ENCODE assay signal across 8 mouse cellular contexts in genomic region chr9:20959430-20959938, GRCm38 (mm10). TPM values are rescaled to one million over a fixed set of nuclear protein-coding genes. Genes with fewer than 3 reads are reported as not detected.
DNase-seq lines count a peak whose midpoint lies in the region; ATAC-seq and TF ChIP-seq lines count a peak whose summit lies in the region.

Dnmt1 (minus strand) TSS chr9:20959888.

- DNase-seq in spleen, adult 2 months (ENCODE audit: low read depth in 1 of 2, low spot score in 2 of 2): no peak
- no peak for DNase-seq in spleen, postnatal 36 days (ENCODE audit: low spot score in 2 of 2)
- DNase-seq in heart, postnatal 4 days: no peak
- no peak for DNase-seq in limb, embryonic 14.5 days (ENCODE audit: low spot score)
- DNase-seq in cerebellum, postnatal 36 days: no peak
- DNase-seq in kidney, postnatal 14 days: no peak

- H3K9me3 ChIP-seq in embryonic facial prominence, embryonic 15.5 days (replicated peaks): no peaks in the 10 kb centered on the region
- H3K9me3 ChIP-seq in limb, embryonic 14.5 days (ENCODE audit: control insufficient read depth, low read length): no peaks in the 10 kb centered on the region
- H3K9me3 ChIP-seq in stomach, embryonic 14.5 days (ENCODE audit: control insufficient read depth, low read depth, low read length): no peaks in the 10 kb centered on the region

- no peak within 1 kb of the TSS for H3K4me2 ChIP-seq in embryonic facial prominence, embryonic 15.5 days (replicated peaks)
- H3K4me2 ChIP-seq in limb, embryonic 14.5 days (replicated peaks; ENCODE audit: low read depth, low read length, severe bottlenecking): no peak within 1 kb of the TSS
- H3K4me2 ChIP-seq in stomach, embryonic 14.5 days (replicated peaks; ENCODE audit: low read depth, low read length): no peak within 1 kb of the TSS

- WGBS in spleen, adult 2 months: 94% methylated on average over 2 of the region's 2 CpGs
- 88% methylated on average over 2 of the region's 2 CpGs for WGBS in embryonic facial prominence, embryonic 15.5 days
- WGBS in limb, embryonic 14.5 days: 81% methylated on average over 2 of the region's 2 CpGs
- 91% methylated on average over 2 of the region's 2 CpGs for WGBS in stomach, embryonic 14.5 days

- no peak for TF ChIP-seq CTCF in spleen, adult 2 months (IDR thresholded peaks at IDR 0.05; ENCODE audit: extremely low read depth, insufficient read depth, insufficient read length, insufficient replicate concordance)

- no peaks in the 10 kb centered on the region for H3K4me1 ChIP-seq in spleen, adult 2 months (ENCODE audit: control insufficient read depth, insufficient read depth, insufficient read length)
- no peaks in the 10 kb centered on the region for H3K4me1 ChIP-seq in embryonic facial prominence, embryonic 15.5 days
- no peaks in the 10 kb centered on the region for H3K4me1 ChIP-seq in limb, embryonic 14.5 days (ENCODE audit: control insufficient read depth, insufficient read depth, low read length)
- no peaks in the 10 kb centered on the region for H3K4me1 ChIP-seq in stomach, embryonic 14.5 days (ENCODE audit: control insufficient read depth, insufficient read depth, low read length)

- H3K27me3 ChIP-seq in spleen, adult 2 months (ENCODE audit: control insufficient read depth, insufficient read depth, low read length): no peaks in the 10 kb centered on the region
- no peaks in the 10 kb centered on the region for H3K27me3 ChIP-seq in embryonic facial prominence, embryonic 15.5 days
- H3K27me3 ChIP-seq in limb, embryonic 14.5 days (ENCODE audit: control insufficient read depth, insufficient read depth, low read length): no peaks in the 10 kb centered on the region
- no peaks in the 10 kb centered on the region for H3K27me3 ChIP-seq in stomach, embryonic 14.5 days (ENCODE audit: control insufficient read depth, insufficient read depth, low read length)

- no peak within 1 kb of the TSS for H3K27ac ChIP-seq in spleen, adult 2 months (ENCODE audit: insufficient read depth, low read length)
- no peak within 1 kb of the TSS for H3K27ac ChIP-seq in embryonic facial prominence, embryonic 15.5 days (replicated peaks)
- H3K27ac ChIP-seq in limb, embryonic 14.5 days (replicated peaks; ENCODE audit: low read depth, low read length): no peak within 1 kb of the TSS
- H3K27ac ChIP-seq in stomach, embryonic 14.5 days (ENCODE audit: low read length): no peak within 1 kb of the TSS

- no peaks in the 10 kb centered on the region for H3K36me3 ChIP-seq in spleen, adult 2 months (ENCODE audit: control insufficient read depth, insufficient read depth, low read length)
- H3K36me3 ChIP-seq in embryonic facial prominence, embryonic 15.5 days: peaks cover 10% of the 10 kb centered on the region; the same call in 1 of the 2 replicates
- peaks cover 9% of the 10 kb centered on the region for H3K36me3 ChIP-seq in limb, embryonic 14.5 days (ENCODE audit: control insufficient read depth, insufficient read depth, low read length)
- no peaks in the 10 kb centered on the region for H3K36me3 ChIP-seq in stomach, embryonic 14.5 days (ENCODE audit: control insufficient read depth, insufficient read depth, low read length)

- no peak within 1 kb of the TSS for H3K4me3 ChIP-seq in spleen, adult 2 months (ENCODE audit: extremely low read depth, insufficient read depth, insufficient read length)
- no peak within 1 kb of the TSS for H3K4me3 ChIP-seq in embryonic facial prominence, embryonic 15.5 days (replicated peaks)
- no peak within 1 kb of the TSS for H3K4me3 ChIP-seq in limb, embryonic 14.5 days (replicated peaks; ENCODE audit: low read length)
- no peak within 1 kb of the TSS for H3K4me3 ChIP-seq in stomach, embryonic 14.5 days (ENCODE audit: low read depth, low read length)

- no peak within 1 kb of the TSS for H3K9ac ChIP-seq in embryonic facial prominence, embryonic 15.5 days
- no peak within 1 kb of the TSS for H3K9ac ChIP-seq in limb, embryonic 14.5 days (ENCODE audit: low read depth, low read length, severe bottlenecking)
- H3K9ac ChIP-seq in stomach, embryonic 14.5 days (replicated peaks; ENCODE audit: low read depth, low read length): no peak within 1 kb of the TSS

- TF ChIP-seq POLR2A in spleen, adult 2 months (IDR thresholded peaks at IDR 0.05; ENCODE audit: low read depth, low read length): no peak
- no peak for TF ChIP-seq POLR2A in limb, embryonic 14.5 days (IDR thresholded peaks at IDR 0.05; ENCODE audit: borderline replicate concordance, extremely low read depth, insufficient read depth, insufficient read length)

- no peak for ATAC-seq in embryonic facial prominence, embryonic 15.5 days (ENCODE audit: insufficient number of reproducible peaks, low FRiP score, low TSS enrichment, low read depth)
- ATAC-seq in limb, embryonic 14.5 days (ENCODE audit: low FRiP score, low read depth): no peak
- no peak for ATAC-seq in stomach, embryonic 14.5 days (ENCODE audit: insufficient number of reproducible peaks, insufficient read depth, low FRiP score, low read depth)

RNA-seq across cellular contexts. Expression of gene Dnmt1, which starts in this region (rescaled TPM):
- 37.0 and 44.9 TPM in 2 replicates for polyA plus RNA-seq in spleen, adult 2 months (2012; rRNA removed)
- 77.2 and 78.4 TPM in 2 replicates for polyA plus RNA-seq in embryonic facial prominence, embryonic 15.5 days (2015; fragmentation: Nextera tagmentation; extraction: Ambion mirVana)
- total RNA-seq in heart, postnatal 4 days (2021): 10 to 100 TPM; 66.7 to 68.2 TPM
- polyA plus RNA-seq in limb, embryonic 14.5 days (2012; rRNA removed): 115 and 118 TPM in 2 replicates
- polyA plus RNA-seq in limb, embryonic 14.5 days (2014; fragmentation: Nextera tagmentation; extraction: Ambion mirVana): 60.9 and 62.0 TPM in 2 replicates
- polyA plus RNA-seq in stomach, embryonic 14.5 days (2014; fragmentation: Nextera tagmentation; extraction: Ambion mirVana): 64.7 and 69.6 TPM in 2 replicates
